Mouse (Mus musculus): ENCODE data around the gene Kcnb1. TPM values are rescaled to one million over a fixed set of nuclear protein-coding genes. Genes with fewer than 3 reads are reported as not detected.

Kcnb1 gene
- polyA plus RNA-seq, 1 experiment = 1.4 TPM

- no peaks in the 10 kb centered on the region for H3K9me3 ChIP-seq (replicated peaks; ENCODE audit: control insufficient read depth, insufficient read depth, low read length, poor library complexity, severe bottlenecking)
- no peak overlapping the region for H3K9ac ChIP-seq (ENCODE audit: low read depth, poor library complexity, severe bottlenecking)
- no peak overlapping the region for H3K27ac ChIP-seq (ENCODE audit: insufficient read depth, low read length)
- no peak overlapping the region for H3K4me3 ChIP-seq (ENCODE audit: low read depth, low read length)
- TF ChIP-seq POLR2A (IDR thresholded peaks at IDR 0.05; ENCODE audit: insufficient read depth, low read length) (no peak), CTCF (IDR thresholded peaks at IDR 0.05; ENCODE audit: low read depth, low read length) (no peak), EP300 (IDR thresholded peaks at IDR 0.05; ENCODE audit: insufficient read depth, low read depth, low read length) (no peak)
- no peaks in the 10 kb centered on the region for H3K27me3 ChIP-seq (ENCODE audit: control insufficient read depth, insufficient read depth, low read length, poor library complexity, severe bottlenecking)
- no peaks in the 10 kb centered on the region for H3K36me3 ChIP-seq (ENCODE audit: control insufficient read depth, insufficient read depth, low read length, poor library complexity, severe bottlenecking)
- H3K4me1 ChIP-seq (ENCODE audit: control insufficient read depth, insufficient read depth, low read length) = no peaks in the 10 kb centered on the region
These were observed 26.4 kb downstream of the Kcnb1 start for GRCm38 (mm10) chr2:167163600-167163999.

GRCm38 (mm10) chr2:167163134-167163533, 26.8 kb downstream of the Kcnb1 start:
- no peak overlapping the region for H3K4me3 ChIP-seq (ENCODE audit: low read depth, low read length)
- TF ChIP-seq CTCF (IDR thresholded peaks at IDR 0.05; ENCODE audit: low read depth, low read length) (no peak), EP300 (IDR thresholded peaks at IDR 0.05; ENCODE audit: insufficient read depth, low read depth, low read length) (no peak), POLR2A (IDR thresholded peaks at IDR 0.05; ENCODE audit: insufficient read depth, low read length) (no peak)
- no peak overlapping the region for H3K27ac ChIP-seq (ENCODE audit: insufficient read depth, low read length)
- no peaks in the 10 kb centered on the region for H3K9me3 ChIP-seq (replicated peaks; ENCODE audit: control insufficient read depth, insufficient read depth, low read length, poor library complexity, severe bottlenecking)
- no peaks in the 10 kb centered on the region for H3K36me3 ChIP-seq (ENCODE audit: control insufficient read depth, insufficient read depth, low read length, poor library complexity, severe bottlenecking)
- no peaks in the 10 kb centered on the region for H3K27me3 ChIP-seq (ENCODE audit: control insufficient read depth, insufficient read depth, low read length, poor library complexity, severe bottlenecking)
- no peak overlapping the region for H3K9ac ChIP-seq (ENCODE audit: low read depth, poor library complexity, severe bottlenecking)
- H3K4me1 ChIP-seq (ENCODE audit: control insufficient read depth, insufficient read depth, low read length) = no peaks in the 10 kb centered on the region

- Histone ChIP-seq H3K27ac (ENCODE audit: insufficient read depth, low read length) (no peak overlapping the region), H3K9ac (ENCODE audit: low read depth, poor library complexity, severe bottlenecking) (no peak overlapping the region), H3K36me3 (ENCODE audit: control insufficient read depth, insufficient read depth, low read length, poor library complexity, severe bottlenecking) (no peaks in the 10 kb centered on the region), H3K27me3 (ENCODE audit: control insufficient read depth, insufficient read depth, low read length, poor library complexity, severe bottlenecking) (no peaks in the 10 kb centered on the region), H3K4me1 (ENCODE audit: control insufficient read depth, insufficient read depth, low read length) (no peaks in the 10 kb centered on the region), H3K9me3 (replicated peaks; ENCODE audit: control insufficient read depth, insufficient read depth, low read length, poor library complexity, severe bottlenecking) (no peaks in the 10 kb centered on the region), H3K4me3 (ENCODE audit: low read depth, low read length) (no peak overlapping the region)
- TF ChIP-seq POLR2A (IDR thresholded peaks at IDR 0.05; ENCODE audit: insufficient read depth, low read length) (no peak), CTCF (IDR thresholded peaks at IDR 0.05; ENCODE audit: low read depth, low read length) (no peak), EP300 (IDR thresholded peaks at IDR 0.05; ENCODE audit: insufficient read depth, low read depth, low read length) (no peak)
These were observed 27.4 kb downstream of the Kcnb1 start for GRCm38 (mm10) chr2:167162516-167163021.

- H3K9me3 ChIP-seq (replicated peaks; ENCODE audit: control insufficient read depth, insufficient read depth, low read length, poor library complexity, severe bottlenecking) = no peaks in the 10 kb centered on the region
- H3K36me3 ChIP-seq (ENCODE audit: control insufficient read depth, insufficient read depth, low read length, poor library complexity, severe bottlenecking) = no peaks in the 10 kb centered on the region
- no peaks in the 10 kb centered on the region for H3K27me3 ChIP-seq (ENCODE audit: control insufficient read depth, insufficient read depth, low read length, poor library complexity, severe bottlenecking)
- no peak overlapping the region for H3K4me3 ChIP-seq (ENCODE audit: low read depth, low read length)
- peaks cover 8% of the 10 kb centered on the region for H3K4me1 ChIP-seq (ENCODE audit: control insufficient read depth, insufficient read depth, low read length)
- TF ChIP-seq CTCF (IDR thresholded peaks at IDR 0.05; ENCODE audit: low read depth, low read length) = no peak
- TF ChIP-seq POLR2A (IDR thresholded peaks at IDR 0.05; ENCODE audit: insufficient read depth, low read length) = no peak
- no peak for TF ChIP-seq EP300 (IDR thresholded peaks at IDR 0.05; ENCODE audit: insufficient read depth, low read depth, low read length)
- no peak overlapping the region for H3K27ac ChIP-seq (ENCODE audit: insufficient read depth, low read length)
- H3K9ac ChIP-seq (ENCODE audit: low read depth, poor library complexity, severe bottlenecking) = no peak overlapping the region
These were observed 30.2 kb downstream of the Kcnb1 start for GRCm38 (mm10) chr2:167159721-167160120.

GRCm38 (mm10) chr2:167158780-167159179, 31.2 kb downstream of the Kcnb1 start:
- Histone ChIP-seq H3K27ac (ENCODE audit: insufficient read depth, low read length) (no peak overlapping the region), H3K27me3 (ENCODE audit: control insufficient read depth, insufficient read depth, low read length, poor library complexity, severe bottlenecking) (no peaks in the 10 kb centered on the region), H3K4me3 (ENCODE audit: low read depth, low read length) (no peak overlapping the region), H3K9me3 (replicated peaks; ENCODE audit: control insufficient read depth, insufficient read depth, low read length, poor library complexity, severe bottlenecking) (no peaks in the 10 kb centered on the region), H3K36me3 (ENCODE audit: control insufficient read depth, insufficient read depth, low read length, poor library complexity, severe bottlenecking) (no peaks in the 10 kb centered on the region), H3K4me1 (ENCODE audit: control insufficient read depth, insufficient read depth, low read length) (peaks cover 8% of the 10 kb centered on the region), H3K9ac (ENCODE audit: low read depth, poor library complexity, severe bottlenecking) (no peak overlapping the region)
- TF ChIP-seq EP300 (IDR thresholded peaks at IDR 0.05; ENCODE audit: insufficient read depth, low read depth, low read length) = no peak
- no peak for TF ChIP-seq CTCF (IDR thresholded peaks at IDR 0.05; ENCODE audit: low read depth, low read length)
- TF ChIP-seq POLR2A (IDR thresholded peaks at IDR 0.05; ENCODE audit: insufficient read depth, low read length) = no peak

GRCm38 (mm10) chr2:167156118-167156715, 33.7 kb downstream of the Kcnb1 start:
- H3K9ac ChIP-seq (ENCODE audit: low read depth, poor library complexity, severe bottlenecking) = no peak overlapping the region
- H3K27me3 ChIP-seq (ENCODE audit: control insufficient read depth, insufficient read depth, low read length, poor library complexity, severe bottlenecking) = no peaks in the 10 kb centered on the region
- H3K36me3 ChIP-seq (ENCODE audit: control insufficient read depth, insufficient read depth, low read length, poor library complexity, severe bottlenecking) = no peaks in the 10 kb centered on the region
- no peak overlapping the region for H3K27ac ChIP-seq (ENCODE audit: insufficient read depth, low read length)
- H3K9me3 ChIP-seq (replicated peaks; ENCODE audit: control insufficient read depth, insufficient read depth, low read length, poor library complexity, severe bottlenecking) = no peaks in the 10 kb centered on the region
- TF ChIP-seq EP300 (IDR thresholded peaks at IDR 0.05; ENCODE audit: insufficient read depth, low read depth, low read length) = no peak
- TF ChIP-seq CTCF (IDR thresholded peaks at IDR 0.05; ENCODE audit: low read depth, low read length) = no peak
- TF ChIP-seq POLR2A (IDR thresholded peaks at IDR 0.05; ENCODE audit: insufficient read depth, low read length) = no peak
- no peak overlapping the region for H3K4me3 ChIP-seq (ENCODE audit: low read depth, low read length)
- peaks cover 8% of the 10 kb centered on the region for H3K4me1 ChIP-seq (ENCODE audit: control insufficient read depth, insufficient read depth, low read length)

Measured in ES-Bruce4 (cell line).